Mouse (Mus musculus): ENCODE results near the gene Zbtb4.

Zbtb4 gene

GRCm38 (mm10) chr11:69763551-69763950 lies 2.2 kb upstream of the Zbtb4 start:
- peak; percentile 47 for DNase-seq (ENCODE audit: low read depth, low spot score)

DNA sequence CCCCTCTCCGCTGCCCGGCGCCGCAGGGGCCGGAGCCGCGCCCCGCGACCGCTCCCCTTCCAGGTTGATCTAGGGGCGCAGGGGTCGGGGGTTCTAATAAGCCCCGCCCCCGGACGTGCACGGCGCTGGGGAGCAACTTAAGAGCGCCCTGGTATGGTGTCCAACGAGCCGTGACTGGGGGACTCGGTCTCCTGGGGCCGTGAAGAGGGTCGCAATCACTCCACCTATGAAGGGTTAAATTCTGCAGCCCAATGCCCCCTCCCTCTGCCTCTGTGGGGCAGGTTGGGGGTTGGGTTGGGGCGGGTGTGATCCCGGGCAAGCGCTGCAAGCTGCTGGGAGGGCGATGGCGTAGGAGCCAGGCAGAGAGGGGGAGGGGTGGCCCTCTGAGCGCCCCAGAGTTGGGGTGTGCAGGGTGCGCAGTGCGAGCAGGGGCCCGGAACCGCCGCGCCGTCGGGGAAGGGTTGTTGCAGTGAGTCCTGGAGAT lies 456 bp downstream of the Zbtb4 start:
- DNase-seq (ENCODE audit: low read depth, low spot score): no peak

DNA sequence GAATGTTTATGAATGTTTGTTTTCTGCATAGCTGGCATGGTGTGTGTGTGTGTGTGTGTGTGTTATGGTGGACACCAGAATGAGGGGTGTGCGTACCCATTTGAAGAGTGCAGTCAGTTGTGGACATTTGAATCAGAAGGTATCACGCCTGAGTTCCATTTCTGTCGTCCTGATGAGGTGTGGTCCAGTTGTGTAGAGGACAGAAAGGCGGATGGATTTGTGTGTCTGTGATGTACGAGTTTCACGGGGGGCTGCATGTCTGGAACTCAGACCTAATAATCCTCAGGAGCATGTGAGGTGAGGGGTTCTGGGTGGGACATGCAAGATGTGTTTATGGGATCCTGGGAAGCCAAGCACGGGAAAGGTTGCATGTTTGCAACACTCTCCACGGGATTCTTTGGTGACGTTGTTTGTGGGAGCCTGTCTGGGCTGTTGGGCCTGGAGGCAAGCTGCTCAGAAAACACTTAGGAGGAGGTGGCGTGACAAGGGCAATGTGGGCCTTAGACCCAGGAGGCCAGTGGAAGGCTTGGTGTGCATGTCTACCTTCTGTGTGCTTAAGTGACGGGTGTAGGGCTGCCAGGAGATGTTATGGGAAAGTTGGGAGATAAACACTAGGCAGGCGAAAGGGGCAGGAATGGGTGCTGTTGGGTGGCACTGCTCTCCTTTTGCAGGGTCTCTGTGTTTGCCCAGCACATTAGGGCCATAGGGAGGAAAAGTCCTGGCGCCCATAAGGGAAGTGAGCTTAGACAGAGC lies 1.3 kb downstream of the Zbtb4 start:
- DNase-seq (ENCODE audit: low read depth, low spot score): no peak

- DNase-seq (ENCODE audit: low read depth, low spot score): no peak
Observed at GRCm38 (mm10) chr11:69767625-69767909, 1.9 kb downstream of the Zbtb4 start.

- DNase-seq (ENCODE audit: low read depth, low spot score): no peak
Observed at GRCm38 (mm10) chr11:69774961-69775360, 9.2 kb downstream of the Zbtb4 start.

DNA sequence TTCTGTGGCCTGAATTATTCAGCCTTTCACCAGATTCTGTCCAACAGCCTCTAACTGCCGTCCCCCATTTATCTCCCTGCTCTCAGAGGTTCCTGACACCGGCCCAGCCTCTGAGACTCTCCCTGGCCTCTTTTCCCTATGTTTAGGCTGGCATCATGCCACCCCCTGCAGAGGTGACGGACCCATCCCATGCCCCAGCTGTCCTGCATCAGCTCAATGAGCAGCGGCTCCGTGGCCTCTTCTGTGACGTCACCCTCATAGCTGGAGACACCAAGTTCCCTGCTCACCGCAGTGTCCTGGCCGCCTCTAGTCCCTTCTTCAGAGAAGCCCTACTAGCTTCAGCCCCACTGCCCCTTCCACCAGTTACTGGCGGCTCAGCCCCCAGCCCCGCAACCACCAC lies 10.0 kb downstream of the Zbtb4 start:
- DNase-seq (ENCODE audit: low read depth, low spot score): no peak

DNA sequence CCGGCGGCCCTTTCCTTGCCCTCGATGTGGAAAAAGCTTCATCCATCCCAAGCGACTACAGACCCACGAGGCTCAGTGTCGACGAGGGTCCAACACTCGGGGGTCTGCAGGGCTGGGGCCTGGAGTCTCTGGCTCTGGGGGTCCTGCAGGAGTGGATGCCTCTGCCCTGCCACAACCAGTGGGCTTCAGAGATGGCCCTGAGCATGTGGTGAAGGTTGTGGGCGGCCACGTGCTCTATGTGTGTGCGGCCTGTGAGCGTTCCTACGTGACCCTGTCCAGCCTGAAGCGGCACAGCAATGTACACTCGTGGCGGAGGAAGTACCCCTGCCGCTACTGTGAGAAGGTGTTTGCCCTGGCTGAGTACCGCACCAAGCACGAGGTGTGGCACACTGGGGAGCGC lies 10.8 kb downstream of the Zbtb4 start:
- no peak for DNase-seq (ENCODE audit: low read depth, low spot score)

- no peak for DNase-seq (ENCODE audit: low read depth, low spot score)
Observed at GRCm38 (mm10) chr11:69777504-69778257, 12.0 kb downstream of the Zbtb4 start.

GRCm38 (mm10) chr11:69778258-69778982 lies 12.7 kb downstream of the Zbtb4 start:
- DNase-seq (ENCODE audit: low read depth, low spot score): no peak

DNA sequence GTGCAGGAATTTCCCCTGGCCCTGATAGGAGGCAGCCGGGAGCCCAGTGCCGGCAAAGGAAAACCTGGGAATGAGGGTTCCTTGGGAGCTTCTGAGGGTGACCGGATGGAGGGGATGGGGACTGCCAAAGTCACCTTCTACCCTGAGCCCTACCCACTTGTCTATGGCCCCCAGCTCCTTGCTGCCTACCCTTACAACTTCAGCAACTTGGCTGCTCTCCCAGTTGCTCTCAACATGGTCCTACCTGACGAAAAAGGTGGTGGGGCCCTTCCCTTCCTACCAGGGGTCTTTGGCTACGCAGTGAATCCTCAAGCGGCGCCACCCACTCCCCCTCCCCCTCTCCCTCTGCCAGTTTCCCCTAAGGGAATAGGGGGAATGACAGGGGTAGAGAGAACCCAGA lies 13.3 kb downstream of the Zbtb4 start:
- DNase-seq (ENCODE audit: low read depth, low spot score): no peak

DNA sequence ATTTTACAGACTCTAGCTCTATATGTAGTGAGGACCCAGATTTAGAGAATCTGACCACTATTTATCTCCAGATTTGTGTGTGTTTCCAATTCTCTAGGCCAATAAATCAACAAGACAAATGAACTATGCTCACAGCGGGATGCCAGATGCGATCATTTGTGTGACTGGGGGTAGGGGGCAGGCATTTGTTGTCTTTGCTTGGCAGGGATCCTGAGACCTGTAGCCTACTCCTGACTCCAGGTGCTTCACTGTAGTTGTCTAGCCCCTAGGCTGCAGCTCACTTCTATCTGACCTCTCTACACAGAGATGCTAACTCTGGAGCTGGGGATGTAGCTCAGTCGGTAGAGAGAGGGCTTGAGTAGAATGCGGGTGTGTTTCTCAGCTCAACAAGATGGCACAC lies 16.1 kb downstream of the Zbtb4 start:
- no peak for DNase-seq (ENCODE audit: low read depth, low spot score)

- no peak for DNase-seq (ENCODE audit: low read depth, low spot score)
Observed at GRCm38 (mm10) chr11:69784793-69785272, 19.1 kb downstream of the Zbtb4 start.

- no peak for DNase-seq (ENCODE audit: low read depth, low spot score)
Observed at GRCm38 (mm10) chr11:69787306-69787705, 21.6 kb downstream of the Zbtb4 start.

GRCm38 (mm10) chr11:69789431-69789830 lies 23.7 kb downstream of the Zbtb4 start:
- DNase-seq (ENCODE audit: low read depth, low spot score): no peak

DNA sequence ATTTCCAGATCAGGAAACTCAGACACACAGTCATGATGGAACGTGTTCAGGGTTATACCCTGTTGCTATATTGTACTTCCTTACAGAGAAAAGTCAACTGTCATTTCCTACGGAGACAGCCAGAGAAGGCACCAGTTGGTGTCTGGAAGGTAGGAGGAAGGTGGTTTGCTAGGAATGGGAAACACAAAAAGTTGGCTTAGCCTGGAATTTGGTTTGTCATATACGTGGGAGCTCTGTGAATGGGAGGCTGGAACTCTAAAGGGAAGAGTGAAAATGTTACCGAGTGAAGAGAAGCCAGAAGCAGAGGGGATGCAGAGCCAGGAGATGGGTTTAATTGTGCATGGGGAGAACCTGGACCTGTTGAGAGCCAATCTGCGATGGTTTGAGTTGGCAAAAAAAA lies 25.7 kb downstream of the Zbtb4 start:
- DNase-seq (ENCODE audit: low read depth, low spot score): no peak

GRCm38 (mm10) chr11:69793429-69793828 lies 27.7 kb downstream of the Zbtb4 start:
- DNase-seq (ENCODE audit: low read depth, low spot score): no peak

DNA sequence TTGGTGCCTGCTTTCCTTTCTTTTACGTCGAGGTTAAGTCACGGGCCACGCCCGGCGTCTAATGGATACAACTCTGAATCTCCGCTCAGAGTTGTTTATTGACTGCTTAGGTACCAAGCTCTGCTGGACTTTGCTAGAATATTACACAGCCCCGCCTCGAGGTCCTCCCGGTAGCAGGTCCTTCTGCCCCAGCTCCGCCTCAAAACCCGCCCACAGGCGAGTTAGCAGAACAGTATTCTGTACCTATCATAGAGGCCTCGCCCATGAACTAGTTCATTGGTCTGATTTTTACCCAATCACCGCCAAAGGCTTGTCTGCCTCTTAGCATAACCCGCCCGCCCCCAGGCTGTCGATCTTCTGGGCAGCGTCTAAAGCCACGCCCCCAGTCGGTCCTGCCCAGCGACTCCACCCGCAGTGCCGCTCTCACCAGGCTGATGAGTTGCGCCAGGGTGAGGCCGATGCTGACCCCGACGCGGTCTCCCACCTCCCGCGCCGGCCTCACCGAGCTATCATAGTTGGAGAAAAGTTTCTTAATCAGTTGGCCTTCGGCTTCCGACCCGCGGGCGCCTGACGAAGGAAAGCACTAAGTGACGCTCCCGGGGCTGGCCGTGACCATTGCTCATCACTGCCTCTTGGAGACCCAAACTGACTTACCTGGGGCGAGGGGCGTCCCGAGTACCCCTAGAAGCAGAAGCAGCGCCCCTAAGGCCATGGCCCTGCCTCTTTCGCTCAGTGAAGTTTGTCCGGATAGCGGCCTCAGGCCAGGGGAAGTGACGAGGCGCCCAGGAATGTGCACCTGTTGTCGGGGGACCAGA lies 29.7 kb downstream of the Zbtb4 start, which contains the start of gene Chrnb1:
Gene Chrnb1 (minus strand): TSS at position 776 of the 815 bp plus-strand sequence.
- peak; percentile 98 for DNase-seq (ENCODE audit: low read depth, low spot score)

- no peak for DNase-seq (ENCODE audit: low read depth, low spot score)
Observed at GRCm38 (mm10) chr11:69795983-69796435, 30.3 kb downstream of the Zbtb4 start.

DNA sequence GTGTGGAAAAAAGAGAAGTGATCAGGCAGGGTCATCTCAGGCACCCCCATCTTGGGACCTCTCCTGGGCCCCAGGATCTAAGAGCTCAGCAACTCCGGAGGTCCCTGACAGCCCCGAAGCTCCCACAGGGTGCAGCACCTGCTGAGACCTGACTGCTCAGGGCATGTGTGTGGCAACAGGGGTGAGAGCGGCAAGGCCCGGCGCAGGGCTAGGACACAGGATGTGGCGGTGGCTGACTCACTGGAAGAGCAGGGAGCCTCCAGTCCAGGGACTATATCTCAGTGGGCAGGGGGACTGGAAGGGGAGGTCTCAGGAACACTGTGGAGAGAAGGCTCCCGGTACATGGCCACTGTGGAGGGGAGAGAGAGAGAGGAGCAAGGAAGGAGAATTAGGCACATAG lies 32.2 kb downstream of the Zbtb4 start:
- DNase-seq (ENCODE audit: low read depth, low spot score): peak; percentile 8

GRCm38 (mm10) chr11:69799394-69800137 lies 33.9 kb downstream of the Zbtb4 start:
- DNase-seq (ENCODE audit: low read depth, low spot score): no peak

GRCm38 (mm10) chr11:69800138-69800391 lies 34.4 kb downstream of the Zbtb4 start:
- DNase-seq (ENCODE audit: low read depth, low spot score): no peak

Measured in 3T3-L1 (cell line).